Mouse (Mus musculus): ENCODE measurements at regions not wholly inside any gene's neighbourhood (a gene's known extent, or its start where the extent isn't known, plus 50 kb on each side); places are given as distances from the start of the nearest gene placed in this dataset.

GRCm38 (mm10) chr12:32279861-32280260 is 71.4 kb upstream of the Pik3cg start:
- TF ChIP-seq CTCF (conservative IDR thresholded peaks at IDR 0.05 in 1 of 2, IDR thresholded peaks at IDR 0.05 in 1 of 2; ENCODE audit: low read depth in 2 of 2, low read length in 2 of 2) (peak in 1 of 2 experiments; percentile 8; a peak in 1 of 4 replicates), POLR2AphosphoS2 (IDR thresholded peaks at IDR 0.05; ENCODE audit: low read depth, low read length) (no peak), ZC3H11A (IDR thresholded peaks at IDR 0.05; ENCODE audit: low read depth, low read length) (no peak), RAD21 (IDR thresholded peaks at IDR 0.05; ENCODE audit: low read depth, low read length) (no peak), IRF4 (IDR thresholded peaks at IDR 0.05; ENCODE audit: low read depth, low read length) (no peak), E2F4 (IDR thresholded peaks at IDR 0.05; ENCODE audit: insufficient replicate concordance, low read depth, low read length) (no peak), KAT2A (IDR thresholded peaks at IDR 0.05; ENCODE audit: insufficient replicate concordance, low read length) (no peak), USF1 (IDR thresholded peaks at IDR 0.05; ENCODE audit: low read depth, low read length) (no peak), UBTF (IDR thresholded peaks at IDR 0.05; ENCODE audit: low read depth, low read length) (no peak), ZKSCAN1 (IDR thresholded peaks at IDR 0.05; ENCODE audit: borderline replicate concordance, low read depth, low read length) (no peak)

All from CH12.LX (cell line).